Mouse (Mus musculus): Measurements from ENCODE around the gene Usp24.

GRCm38 (mm10) chr4:106318976-106319375 lies 3.0 kb downstream of the Usp24 start:
- no peak for TF ChIP-seq CTCF (IDR thresholded peaks at IDR 0.05; ENCODE audit: low read depth)
- no peak for TF ChIP-seq EP300 (optimal IDR thresholded peaks at IDR 0.05)

All from stomach, postnatal 0 days (tissue).